Mouse (Mus musculus) midbrain, embryonic 11.5 days (tissue): ENCODE measurements around the gene Tekt3. TPM values are rescaled to one million over a fixed set of nuclear protein-coding genes. Genes with fewer than 3 reads are reported as not detected.

Experiments used
- ATAC-seq: fragments of 200-750 bp; cut with Nextera tagmentation; 2 replicates; pipeline ENCODE4 v1.8.0; 2017; ENCODE audit warnings: moderate TSS enrichment, moderate library complexity; ENCODE audit not compliant: low FRiP score
- DNase-seq: peaks from one replicate; pipeline ENCODE4 v3.0.0; 2015; ENCODE audit warnings: low spot score; ENCODE audit errors: missing footprints
- H3K27ac ChIP-seq: fragments of 300-500 bp; sonication (generic); 2 replicates; pipeline ENCODE4 v1.5.1; 2014; ENCODE audit warnings: low read depth, low read length
- H3K27me3 ChIP-seq: fragments of 300-500 bp; sonication (generic); 2 replicates; pipeline ENCODE4 v1.6.1; 2014; ENCODE audit warnings: mild to moderate bottlenecking, low read length, moderate library complexity, mixed read lengths; ENCODE audit not compliant: control insufficient read depth, insufficient read depth
- H3K36me3 ChIP-seq: fragments of 300-500 bp; sonication (generic); 2 replicates; pipeline ENCODE4 v1.6.1; 2014; ENCODE audit warnings: mild to moderate bottlenecking, low read length, moderate library complexity, mixed read lengths; ENCODE audit not compliant: control insufficient read depth, insufficient read depth
- H3K4me1 ChIP-seq: fragments of 300-500 bp; sonication (generic); 2 replicates; pipeline ENCODE4 v1.6.1; 2014; ENCODE audit warnings: low read length; ENCODE audit not compliant: control insufficient read depth, insufficient read depth
- H3K4me2 ChIP-seq: fragments of 300-500 bp; sonication (generic); 2 replicates; pipeline ENCODE4 v1.6.1; 2014; ENCODE audit warnings: mild to moderate bottlenecking, moderate library complexity
- H3K4me3 ChIP-seq: fragments of 300-500 bp; sonication (generic); 2 replicates; pipeline ENCODE4 v1.5.1; 2014; ENCODE audit warnings: low read depth, low read length
- H3K9ac ChIP-seq: fragments of 300-500 bp; sonication (generic); 2 replicates; pipeline ENCODE4 v1.6.1; 2014; ENCODE audit warnings: low read length
- H3K9me3 ChIP-seq: fragments of 300-500 bp; sonication (generic); 2 replicates; pipeline ENCODE4 v1.6.1; 2016; ENCODE audit warnings: low read length; ENCODE audit not compliant: control insufficient read depth
- WGBS: fragments of 180-500 bp; shearing (Covaris S2); extraction: QIAGEN DNeasy Blood & Tissue Kit; methylation state at CpG from one replicate; pipeline ENCODE4 v1.1.7; 2014; 5-methylcytosine and 5-hydroxymethylcytosine counted together
- polyA plus RNA-seq: library from polyadenylated mRNA; unstranded; fragments of >200 nt; fragmentation: Nextera tagmentation; extraction: Ambion mirVana; gene quantifications from 2 replicates; pipeline ENCODE4 v1.2.1, GENCODE M21; 2014

The Tekt3 gene
- polyA plus RNA-seq, 1 experiment from 2014 or later = not detected

DNA sequence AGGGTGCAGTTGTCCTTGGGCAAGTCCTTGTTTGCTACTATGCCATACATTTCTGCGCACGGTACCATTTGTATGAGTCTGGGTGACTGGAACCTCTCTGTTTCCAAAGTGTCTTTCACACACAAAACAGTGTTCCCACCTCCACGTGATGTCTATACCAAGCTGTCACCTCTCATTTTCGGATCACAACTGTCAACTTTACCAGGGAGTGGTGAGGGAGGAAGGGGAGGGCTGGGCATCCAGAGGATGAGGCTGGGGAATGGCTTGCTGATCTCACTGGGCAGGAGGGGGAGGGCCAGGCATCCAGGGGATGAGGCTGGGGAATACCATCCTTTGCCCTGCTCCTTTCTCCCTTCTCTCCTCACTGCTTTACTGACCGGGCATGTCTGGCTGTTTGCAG lies 72.6 kb downstream of the Tekt3 start:
- 78% methylated on average over 5 of the region's 5 CpGs for WGBS
- no peak for ATAC-seq
- no peak for DNase-seq
- Histone ChIP-seq H3K9me3 (no peaks in the 10 kb centered on the region), H3K4me3 (no peak overlapping the region), H3K27ac (no peak overlapping the region), H3K36me3 (no peaks in the 10 kb centered on the region), H3K9ac (no peak overlapping the region), H3K4me1 (peaks cover 11% of the 10 kb centered on the region), H3K27me3 (peaks cover 51% of the 10 kb centered on the region), H3K4me2 (no peak overlapping the region)

DNA sequence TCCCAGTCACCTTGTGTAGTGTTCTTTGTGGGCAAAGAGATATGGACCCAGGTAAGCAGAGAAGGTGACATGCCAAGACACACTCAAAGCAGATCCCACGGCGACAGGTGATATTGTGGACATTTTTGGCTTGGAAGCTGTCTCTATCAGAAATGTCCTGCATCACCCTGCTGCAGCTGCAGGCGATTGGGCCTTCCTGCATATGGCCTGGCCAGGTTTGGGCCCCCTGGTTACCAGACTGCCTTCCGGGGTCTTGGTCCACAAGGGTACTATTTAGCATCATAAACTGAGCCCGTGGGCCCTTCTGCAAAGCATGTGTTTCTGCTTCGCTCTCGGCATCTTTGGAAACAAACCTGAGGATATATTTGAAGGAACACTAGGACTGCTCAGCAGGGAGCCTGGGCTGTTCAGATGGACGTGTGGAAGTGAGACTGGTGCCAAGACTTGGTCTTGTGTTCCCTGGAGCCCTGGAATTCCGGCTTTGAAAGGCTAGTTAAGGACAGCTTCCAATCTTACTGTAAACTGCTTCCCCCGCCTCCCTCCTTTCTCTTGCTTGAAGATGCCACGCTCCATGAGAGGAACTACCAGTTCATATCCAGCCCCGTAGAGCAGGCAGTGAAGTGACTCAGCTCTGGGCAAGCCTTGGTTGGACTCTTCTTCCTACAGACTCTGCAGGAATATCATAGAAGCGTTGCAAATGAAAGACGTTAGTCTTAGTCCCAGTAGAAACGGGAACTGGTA lies 73.5 kb downstream of the Tekt3 start:
- H3K27ac ChIP-seq = no peak overlapping the region
- WGBS = 75% methylated on average over 15 of the region's 15 CpGs
- DNase-seq = no peak

DNA sequence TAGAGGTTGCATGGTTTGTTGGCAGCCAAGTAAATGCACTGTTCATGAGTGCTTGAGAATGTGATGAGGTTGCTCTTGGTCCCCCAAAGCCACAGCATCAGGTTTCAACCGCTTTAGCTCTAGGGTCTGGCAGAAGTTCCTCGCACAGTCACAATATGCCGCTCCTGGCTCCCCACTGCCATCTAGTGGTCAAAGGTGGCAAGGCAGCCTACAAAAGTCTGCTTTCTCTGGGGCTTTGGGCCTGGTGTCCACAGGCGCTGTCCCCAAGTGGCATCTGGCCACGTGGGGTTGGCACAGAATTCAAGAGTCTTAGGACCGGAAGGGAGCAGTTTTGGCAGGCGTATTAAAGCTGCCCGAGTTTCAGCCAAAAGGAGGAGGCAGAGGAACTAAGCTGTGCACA lies 74.2 kb downstream of the Tekt3 start:
- Histone ChIP-seq H3K4me1 (peaks cover 11% of the 10 kb centered on the region), H3K4me2 (no peak overlapping the region), H3K27me3 (peaks cover 40% of the 10 kb centered on the region), H3K9ac (no peak overlapping the region), H3K27ac (no peak overlapping the region), H3K9me3 (no peaks in the 10 kb centered on the region), H3K36me3 (no peaks in the 10 kb centered on the region), H3K4me3 (no peak overlapping the region)
- peak; percentile 99 for DNase-seq
- peak; percentile 68; the same call in 1 of the 2 replicates for ATAC-seq
- WGBS = 4% methylated on average over 8 of the region's 8 CpGs

More for the DNA sequence above, 73.5 kb downstream of the Tekt3 start:
- no peak overlapping the region for H3K4me2 ChIP-seq
- H3K4me1 ChIP-seq = peaks cover 11% of the 10 kb centered on the region
- no peak overlapping the region for H3K9ac ChIP-seq
- no peak for ATAC-seq
- no peak overlapping the region for H3K4me3 ChIP-seq
- H3K9me3 ChIP-seq = no peaks in the 10 kb centered on the region
- no peaks in the 10 kb centered on the region for H3K36me3 ChIP-seq
- peaks cover 45% of the 10 kb centered on the region for H3K27me3 ChIP-seq

DNA sequence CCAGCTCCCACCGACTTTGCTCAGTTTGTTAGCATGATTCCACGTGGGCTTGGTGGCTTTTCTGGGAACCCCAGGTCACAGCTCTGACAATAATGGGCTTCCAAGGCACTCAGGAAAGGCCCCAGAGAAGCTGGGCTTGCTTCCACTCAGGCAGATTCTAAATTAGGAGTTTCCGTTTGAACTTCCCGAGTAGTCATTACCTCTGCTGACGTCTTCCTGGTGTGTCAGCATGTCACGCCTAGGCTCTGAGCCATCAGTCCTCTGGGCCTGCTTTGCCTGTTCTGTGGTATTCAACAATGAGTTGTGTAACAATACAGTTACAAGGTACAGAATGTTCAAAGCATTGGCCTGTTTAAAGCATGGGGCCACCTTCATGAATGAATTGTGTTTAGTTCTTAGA lies 74.8 kb downstream of the Tekt3 start:
- 84% methylated on average over 6 of the region's 6 CpGs for WGBS

DNA sequence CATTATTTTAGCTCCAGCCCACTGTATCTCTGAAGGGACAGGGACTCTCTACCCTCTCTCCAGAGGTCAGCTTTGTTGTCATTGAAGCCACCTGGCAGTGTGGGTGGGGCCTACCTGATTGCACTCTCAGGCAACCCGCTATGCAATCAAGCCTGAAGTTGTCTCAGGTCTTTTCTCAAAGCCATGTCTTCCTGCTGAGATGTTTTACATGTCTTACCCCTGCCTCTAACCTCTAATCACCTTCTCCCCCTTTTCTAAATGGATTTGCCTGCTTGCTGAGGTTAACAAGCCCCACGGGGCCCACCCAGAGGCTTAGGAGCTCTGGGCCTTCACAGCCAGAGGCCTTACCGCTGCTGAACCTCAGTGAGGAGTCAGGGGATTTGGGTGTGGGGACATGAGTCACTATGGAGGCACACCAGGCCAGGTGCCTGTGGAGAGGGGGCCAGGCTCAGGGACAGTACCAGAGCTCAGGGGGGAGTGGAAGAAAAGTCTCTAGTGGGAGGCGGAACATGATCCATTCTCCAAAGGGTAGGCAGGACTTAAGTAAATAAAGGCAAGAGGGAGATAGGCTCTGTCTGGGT lies 75.5 kb downstream of the Tekt3 start:
- H3K27me3 ChIP-seq = peaks cover 27% of the 10 kb centered on the region
- H3K4me2 ChIP-seq = no peak overlapping the region
- 58% methylated on average over 4 of the region's 4 CpGs for WGBS
- H3K27ac ChIP-seq = no peak overlapping the region
- no peak for ATAC-seq
- H3K4me3 ChIP-seq = no peak overlapping the region
- DNase-seq = no peak
- H3K9me3 ChIP-seq = no peaks in the 10 kb centered on the region
- H3K4me1 ChIP-seq = peaks cover 4% of the 10 kb centered on the region
- no peak overlapping the region for H3K9ac ChIP-seq
- H3K36me3 ChIP-seq = no peaks in the 10 kb centered on the region

More for the DNA sequence above, 74.8 kb downstream of the Tekt3 start:
- peaks cover 10% of the 10 kb centered on the region for H3K4me1 ChIP-seq
- H3K9me3 ChIP-seq = no peaks in the 10 kb centered on the region
- DNase-seq = no peak
- no peak overlapping the region for H3K4me2 ChIP-seq
- no peak overlapping the region for H3K4me3 ChIP-seq
- H3K27me3 ChIP-seq = peaks cover 34% of the 10 kb centered on the region
- H3K27ac ChIP-seq = no peak overlapping the region
- H3K9ac ChIP-seq = no peak overlapping the region
- ATAC-seq = no peak
- no peaks in the 10 kb centered on the region for H3K36me3 ChIP-seq

DNA sequence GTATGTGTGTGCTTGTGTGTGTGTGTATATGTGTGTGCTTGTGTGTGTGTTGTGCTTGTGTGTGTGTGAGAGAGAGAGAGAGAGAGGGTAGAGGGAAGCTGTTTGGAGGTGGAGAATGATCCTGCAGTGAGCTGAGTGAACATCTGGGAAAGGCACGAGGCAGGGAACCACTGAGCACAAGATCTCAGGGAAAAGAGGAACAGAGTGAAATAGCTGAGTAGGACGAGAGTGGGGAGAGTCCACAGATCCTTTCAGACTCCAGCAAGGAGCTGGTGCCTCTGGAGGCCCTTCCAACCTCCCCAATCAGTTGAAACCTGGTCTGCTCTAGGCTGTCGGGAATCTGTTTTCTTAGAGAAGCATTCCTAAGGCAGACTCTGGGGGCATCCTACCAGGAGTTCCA lies 77.3 kb downstream of the Tekt3 start:
- 55% methylated on average over 3 of the region's 3 CpGs for WGBS
- peaks cover 10% of the 10 kb centered on the region for H3K27me3 ChIP-seq
- no peak overlapping the region for H3K27ac ChIP-seq
- H3K36me3 ChIP-seq = no peaks in the 10 kb centered on the region
- H3K4me1 ChIP-seq = no peaks in the 10 kb centered on the region
- no peak overlapping the region for H3K4me2 ChIP-seq
- no peak overlapping the region for H3K4me3 ChIP-seq
- H3K9ac ChIP-seq = no peak overlapping the region
- no peaks in the 10 kb centered on the region for H3K9me3 ChIP-seq
- DNase-seq = no peak
- no peak for ATAC-seq

DNA sequence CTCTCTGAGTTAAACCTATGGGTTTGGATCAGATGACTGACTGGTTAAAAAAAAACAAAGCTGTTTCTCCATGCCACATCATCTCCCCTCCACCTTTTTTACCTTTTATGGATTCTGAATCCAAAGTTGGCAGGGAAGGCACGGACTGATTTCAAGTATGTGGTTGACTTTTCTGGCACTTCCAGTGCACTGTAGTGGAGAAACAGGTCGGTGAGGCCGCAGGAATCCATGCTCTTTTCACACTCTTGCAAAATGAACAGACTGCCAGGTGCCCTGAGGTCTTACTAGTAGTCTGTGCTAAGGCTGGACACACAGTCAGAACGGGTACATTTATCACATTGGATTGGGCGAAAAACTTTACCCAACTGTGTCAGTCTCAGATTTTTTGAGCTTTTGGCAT lies 80.9 kb downstream of the Tekt3 start:
- ATAC-seq (no peak), DNase-seq (no peak)
- Histone ChIP-seq H3K36me3 (no peaks in the 10 kb centered on the region), H3K4me3 (no peak overlapping the region), H3K9ac (no peak overlapping the region), H3K4me1 (no peaks in the 10 kb centered on the region), H3K4me2 (no peak overlapping the region), H3K27ac (no peak overlapping the region), H3K27me3 (no peaks in the 10 kb centered on the region), H3K9me3 (no peaks in the 10 kb centered on the region)
- 91% methylated on average over 5 of the region's 5 CpGs for WGBS

DNA sequence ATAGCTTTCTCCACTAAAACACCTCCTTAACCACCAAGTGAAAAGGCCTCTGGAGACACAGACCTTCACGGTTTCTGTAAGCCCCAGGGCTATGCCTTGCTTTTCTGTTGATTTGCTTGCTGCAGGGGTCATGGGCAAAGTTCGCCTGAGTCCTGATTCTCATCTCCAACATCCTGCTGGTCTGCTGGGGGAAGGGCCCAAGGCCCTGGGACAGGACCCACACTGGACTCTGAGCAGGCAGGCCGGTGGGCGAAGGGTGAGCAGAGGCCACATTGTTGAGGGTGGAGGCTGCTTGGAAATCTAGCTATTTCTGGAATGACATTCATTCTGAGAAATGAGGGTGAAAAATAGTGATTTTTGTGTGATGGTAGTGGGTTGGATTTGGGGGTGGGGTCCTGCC lies 81.4 kb downstream of the Tekt3 start:
- no peak overlapping the region for H3K9ac ChIP-seq
- WGBS = 84% methylated on average over 4 of the region's 4 CpGs
- ATAC-seq = no peak

DNA sequence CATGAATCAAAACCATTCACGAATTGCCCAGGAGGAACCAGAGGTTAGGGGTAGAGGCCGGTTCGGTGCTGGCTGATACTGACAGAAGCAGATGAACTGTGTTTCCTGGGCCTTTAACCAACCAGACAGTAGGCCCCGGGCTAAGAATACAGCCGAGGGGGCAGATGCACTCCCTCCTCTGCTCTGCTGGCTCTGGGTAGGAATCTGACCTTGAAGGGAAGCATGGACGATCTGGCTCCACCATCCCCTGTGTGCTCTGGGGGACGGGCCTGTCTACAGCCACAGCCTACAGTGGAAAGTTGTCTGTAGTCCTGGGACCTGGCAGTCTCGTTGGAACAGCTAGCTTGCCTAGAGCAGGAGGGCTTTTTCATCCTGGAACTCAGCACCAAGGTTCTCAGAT lies 82.0 kb downstream of the Tekt3 start:
- H3K27ac ChIP-seq = no peak overlapping the region
- no peaks in the 10 kb centered on the region for H3K36me3 ChIP-seq
- H3K9me3 ChIP-seq = no peaks in the 10 kb centered on the region
- H3K4me1 ChIP-seq = no peaks in the 10 kb centered on the region
- ATAC-seq (no peak), DNase-seq (no peak)
- no peak overlapping the region for H3K4me3 ChIP-seq
- H3K9ac ChIP-seq = no peak overlapping the region
- no peak overlapping the region for H3K4me2 ChIP-seq
- no peaks in the 10 kb centered on the region for H3K27me3 ChIP-seq
- WGBS = 88% methylated on average over 8 of the region's 8 CpGs

More for the DNA sequence above, 81.4 kb downstream of the Tekt3 start:
- H3K36me3 ChIP-seq = no peaks in the 10 kb centered on the region
- H3K4me1 ChIP-seq = no peaks in the 10 kb centered on the region
- H3K9me3 ChIP-seq = no peaks in the 10 kb centered on the region
- H3K27me3 ChIP-seq = no peaks in the 10 kb centered on the region
- no peak overlapping the region for H3K27ac ChIP-seq
- H3K4me3 ChIP-seq = no peak overlapping the region
- H3K4me2 ChIP-seq = no peak overlapping the region
- no peak for DNase-seq
